Mouse (Mus musculus) brain, embryonic 18.5 days (tissue): ENCODE results near the gene Tnfaip8l1.

Experiments
- DNase-seq: peaks from one replicate; pipeline ENCODE4 v3.0.0-alpha.2; 2012; ENCODE audit warnings: low read depth, low spot score

The Tnfaip8l1 gene

DNA sequence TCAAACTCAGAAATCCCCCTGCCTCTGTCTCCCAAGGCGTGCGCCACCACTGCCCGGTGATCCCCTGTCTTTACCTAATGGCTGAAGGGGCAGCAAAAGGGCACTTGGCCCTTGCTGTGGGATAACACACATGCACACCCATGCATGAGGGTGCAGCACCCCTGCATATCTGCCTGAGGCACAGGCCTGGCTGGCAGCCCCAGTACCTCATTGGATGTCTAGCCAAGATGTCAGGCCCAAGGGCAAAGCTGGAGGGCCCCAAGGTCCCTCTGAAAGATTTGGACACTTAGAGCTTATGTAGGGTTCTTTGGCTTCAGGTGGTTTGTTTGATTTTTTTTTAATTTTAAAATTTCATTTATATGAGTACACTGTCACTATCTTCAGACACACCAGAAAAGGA lies 13.1 kb downstream of the Tnfaip8l1 start:
- DNase-seq = no peak

DNA sequence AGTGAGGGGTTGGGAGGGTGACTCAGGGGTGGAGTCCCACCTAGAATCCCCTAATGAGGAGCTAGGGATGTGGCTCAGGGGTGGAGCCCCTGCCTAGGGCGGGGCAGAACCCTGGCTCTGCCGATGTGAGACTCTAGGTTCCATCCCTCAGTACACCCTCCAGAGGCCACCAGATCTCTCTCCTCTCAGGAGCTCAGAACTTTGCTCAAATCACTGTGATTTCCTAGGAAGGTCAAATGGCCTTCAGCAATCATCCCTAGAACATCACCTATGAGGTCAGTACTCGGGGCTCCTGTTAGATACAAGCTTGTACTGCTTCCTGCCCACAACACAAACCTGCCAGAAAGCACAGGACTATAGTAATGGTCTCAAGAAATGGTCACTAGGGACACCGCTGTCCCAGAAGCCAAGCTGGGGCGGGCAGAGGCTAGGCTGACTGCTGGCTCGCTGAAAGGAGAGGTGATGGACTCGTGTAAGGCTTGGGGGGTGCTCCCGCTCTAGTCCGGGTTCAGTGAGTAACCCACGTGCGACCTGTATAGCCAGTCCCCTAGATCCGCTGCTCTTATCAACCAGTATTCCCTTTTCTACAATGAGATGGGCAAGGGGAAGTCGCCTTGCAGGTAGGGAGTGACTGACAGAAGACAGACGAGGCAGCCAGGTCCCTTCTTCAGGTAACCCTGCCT lies 20.8 kb downstream of the Tnfaip8l1 start:
- DNase-seq = no peak

DNA sequence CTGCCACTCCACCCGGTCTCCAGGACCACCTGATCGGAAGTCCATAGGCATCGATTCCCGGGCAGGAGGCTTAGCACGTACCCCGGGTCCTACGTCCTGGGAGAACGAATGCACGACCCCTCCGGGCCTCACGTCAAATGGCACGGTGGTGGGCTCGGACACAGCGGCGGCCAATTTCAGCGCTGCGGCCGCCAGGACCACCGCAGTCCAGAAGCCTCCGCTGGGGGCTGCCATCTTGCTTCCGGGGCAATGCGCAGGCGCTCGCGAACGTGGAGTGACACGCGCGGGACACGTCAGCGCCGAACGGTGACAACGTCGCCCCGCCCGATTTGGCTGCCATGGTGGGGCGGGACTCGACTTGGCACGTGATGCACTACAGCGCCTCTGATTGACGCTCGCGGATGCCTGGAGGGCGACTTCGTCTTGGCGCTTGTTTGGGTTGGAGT lies 21.4 kb downstream of the Tnfaip8l1 start, which contains the start of gene Mydgf:
Gene Mydgf, minus strand, starts transcription at position 263 of the 446 bp plus-strand sequence.
- peak; percentile 85 for DNase-seq

DNA sequence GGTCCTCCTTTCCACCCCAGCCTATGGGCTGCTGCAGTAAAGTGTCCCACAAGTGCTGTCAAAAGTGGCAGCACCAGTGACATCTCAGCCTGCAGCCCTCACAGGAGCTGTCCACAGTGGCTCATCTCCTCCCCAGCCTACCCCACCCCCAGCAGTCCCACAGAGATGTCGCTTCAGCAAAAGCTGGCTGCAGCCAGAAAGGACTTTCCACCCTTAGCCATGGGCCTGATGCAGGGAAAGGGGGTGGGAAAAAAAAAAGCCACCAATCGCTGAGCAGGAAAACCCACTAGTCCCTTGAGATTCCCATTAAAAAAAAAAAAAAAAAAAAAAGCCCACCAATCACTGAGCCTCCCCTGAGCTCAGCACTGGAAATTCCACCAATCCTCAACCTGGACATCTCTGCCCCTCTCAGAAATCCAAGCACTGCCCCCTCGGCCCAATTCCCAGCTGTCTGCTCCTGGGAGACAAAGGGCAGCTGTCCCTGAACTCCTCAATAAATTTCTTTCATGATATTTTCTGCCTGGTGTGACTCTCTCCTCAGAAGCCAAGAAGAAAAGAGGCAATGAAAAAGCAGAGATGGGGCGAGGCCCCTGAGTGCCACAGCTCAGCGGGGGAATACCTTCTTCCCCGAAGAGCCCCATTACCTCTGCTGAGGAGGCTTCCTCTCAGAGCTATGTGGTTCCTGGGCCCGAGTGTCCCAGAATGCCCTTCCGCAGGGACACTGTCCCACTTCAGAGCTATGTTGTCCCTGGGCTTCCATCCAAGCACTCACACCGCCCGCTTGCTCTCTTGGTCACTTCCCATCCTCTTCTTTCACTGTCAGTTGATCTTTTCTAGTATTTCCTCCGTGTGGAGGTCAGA lies 23.2 kb downstream of the Tnfaip8l1 start:
- no peak for DNase-seq

DNA sequence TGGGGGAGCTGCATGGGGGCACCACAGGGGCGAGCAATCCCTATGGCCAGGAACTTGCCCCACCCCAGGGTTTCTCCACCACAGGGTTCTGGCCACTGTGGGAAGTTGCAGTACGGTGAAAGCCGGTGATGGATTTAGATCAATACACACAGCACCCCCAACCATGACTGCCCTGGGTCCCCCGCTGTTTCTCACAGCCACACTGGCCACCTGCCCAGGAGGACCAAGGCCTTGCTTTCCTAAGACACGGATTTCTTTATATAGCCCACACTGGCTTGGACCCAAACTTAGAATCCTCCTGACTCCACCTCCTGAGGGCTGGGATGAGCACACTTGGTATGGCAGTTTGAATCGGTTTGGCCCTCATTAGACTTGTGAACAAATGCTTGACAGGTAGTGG lies 29.0 kb downstream of the Tnfaip8l1 start:
- DNase-seq = no peak

DNA sequence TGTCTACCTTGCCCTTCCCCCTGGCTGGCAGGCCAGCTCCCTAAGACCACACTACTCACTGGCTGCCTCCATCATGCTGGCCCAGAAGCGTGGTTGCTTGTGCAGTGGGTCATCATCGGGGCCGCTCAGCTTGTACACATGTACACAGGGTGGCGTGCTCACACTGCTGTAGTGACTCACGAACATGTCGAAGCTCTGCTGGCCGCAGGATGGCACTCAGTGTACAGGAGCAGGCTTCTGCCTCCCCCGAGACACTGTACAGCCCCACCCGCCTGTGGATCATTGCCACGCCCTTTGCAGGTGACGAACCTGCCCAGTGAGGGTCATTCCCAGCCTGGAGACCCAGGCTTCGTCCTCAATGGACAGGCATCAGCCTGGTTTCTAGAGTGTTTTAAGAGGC lies 32.1 kb downstream of the Tnfaip8l1 start:
- DNase-seq = no peak

DNA sequence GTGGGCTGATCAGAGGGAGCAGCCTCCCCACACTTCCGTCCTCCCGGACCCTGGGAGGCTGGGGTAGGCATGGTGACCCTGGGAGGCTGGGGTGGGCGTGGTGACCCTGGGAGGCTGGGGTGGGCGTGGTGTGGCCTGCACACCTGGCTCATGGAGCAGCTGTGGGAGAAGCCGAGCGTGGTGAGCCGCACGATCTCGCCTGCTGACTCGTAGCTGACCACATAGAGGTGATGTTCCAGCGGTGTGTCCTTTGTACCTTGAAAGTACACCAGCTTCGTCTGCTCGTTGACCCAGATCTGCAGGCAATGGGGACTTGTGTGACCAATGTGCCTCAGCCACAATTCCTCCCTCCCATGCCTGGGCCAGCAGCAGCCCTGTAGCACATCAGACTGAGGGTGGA lies 32.5 kb downstream of the Tnfaip8l1 start:
- DNase-seq = no peak

GRCm38 (mm10) chr17:56196860-56197259 lies 34.6 kb downstream of the Tnfaip8l1 start:
- no peak for DNase-seq

- no peak for DNase-seq
These were observed 38.3 kb downstream of the Tnfaip8l1 start for GRCm38 (mm10) chr17:56200586-56200985.

DNA sequence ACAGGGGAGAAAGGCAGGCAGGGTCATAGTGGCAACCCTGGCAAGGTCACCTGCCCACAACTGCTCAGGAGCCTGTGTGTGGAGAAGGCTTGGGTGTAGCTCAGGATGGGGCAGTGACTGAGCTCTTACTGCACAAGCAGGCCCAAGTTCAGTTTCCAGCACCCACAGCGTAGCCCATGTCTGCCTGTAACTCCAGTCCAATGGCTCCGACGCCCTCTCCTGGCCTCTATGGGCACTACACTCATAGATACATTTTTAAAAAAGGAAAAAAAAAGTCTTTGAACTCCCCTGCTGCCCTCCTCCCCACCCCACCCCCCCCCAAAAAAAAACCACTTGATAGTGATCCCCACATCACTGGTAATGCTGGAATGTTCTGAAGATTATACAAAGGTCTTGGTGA lies 39.4 kb downstream of the Tnfaip8l1 start:
- no peak for DNase-seq

GRCm38 (mm10) chr17:56202476-56202875 lies 40.2 kb downstream of the Tnfaip8l1 start:
- no peak for DNase-seq

DNA sequence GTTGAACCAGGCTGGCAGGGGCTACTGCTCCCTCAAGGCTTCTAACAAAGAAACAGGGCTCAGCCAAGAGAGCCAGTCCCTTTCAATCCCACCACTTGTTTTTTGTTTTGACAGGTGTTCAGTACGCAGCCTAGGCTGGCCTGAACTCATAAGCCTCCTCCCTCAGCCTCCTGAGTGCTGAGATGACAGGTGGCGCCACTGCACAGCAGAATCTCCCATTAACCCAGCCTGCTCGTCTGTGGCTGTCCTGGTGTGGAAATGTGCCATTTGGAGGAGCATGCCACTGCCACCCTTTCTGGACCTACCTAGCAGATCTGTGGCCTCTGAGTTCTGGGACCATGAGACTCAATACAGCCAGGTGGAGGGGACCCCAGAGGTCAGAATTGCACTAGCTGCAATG lies 41.5 kb downstream of the Tnfaip8l1 start:
- no peak for DNase-seq

- DNase-seq = no peak
These were observed 44.1 kb downstream of the Tnfaip8l1 start for GRCm38 (mm10) chr17:56206276-56206884.

- DNase-seq = no peak
These were observed 44.9 kb downstream of the Tnfaip8l1 start for GRCm38 (mm10) chr17:56206986-56207674.

DNA sequence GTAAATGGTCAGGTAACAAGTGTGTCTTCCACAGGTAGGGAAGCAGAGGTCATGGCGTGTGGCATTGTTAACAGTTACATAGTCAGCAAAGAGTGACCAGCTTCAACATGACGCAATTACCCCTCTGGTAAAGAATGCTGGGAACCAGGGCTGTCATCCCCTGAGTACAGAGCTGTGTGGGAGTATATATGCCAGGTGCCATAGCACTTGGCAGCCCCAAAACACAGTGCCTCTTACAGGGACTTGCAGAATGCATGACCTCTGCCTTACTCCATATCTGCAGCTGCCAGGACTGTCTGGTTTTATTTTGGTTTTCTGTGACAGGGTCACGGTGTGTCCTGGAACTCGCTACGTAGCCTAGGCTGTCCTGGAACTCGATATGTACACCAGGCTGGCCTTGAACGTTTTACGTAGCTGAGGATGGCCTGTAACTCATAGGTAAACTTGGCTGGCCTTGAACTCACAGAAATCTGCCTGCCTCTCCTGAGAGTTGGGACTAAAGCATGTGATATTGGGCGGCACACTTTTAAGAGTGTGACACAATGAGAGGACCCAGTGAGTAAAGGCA lies 45.8 kb downstream of the Tnfaip8l1 start:
- no peak for DNase-seq

DNA sequence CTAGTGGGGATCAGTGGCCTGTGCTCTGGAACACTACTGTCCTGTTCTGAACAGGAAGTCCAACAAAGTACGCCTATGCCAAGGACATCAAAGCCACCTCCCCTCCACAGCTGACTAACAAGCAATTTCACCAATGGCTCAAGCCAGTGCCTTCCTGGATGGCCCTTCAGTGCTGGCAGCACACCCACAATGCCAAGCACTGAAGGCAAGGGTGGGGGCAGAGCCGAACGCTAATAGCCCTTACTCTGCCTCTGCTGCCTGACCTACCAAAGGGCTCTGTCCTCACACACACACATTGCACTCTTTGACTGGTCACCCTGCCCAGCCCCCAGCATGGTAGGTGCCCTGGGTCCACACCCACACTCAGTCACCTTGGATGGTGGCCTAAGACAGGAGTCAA lies 46.5 kb downstream of the Tnfaip8l1 start:
- no peak for DNase-seq

- DNase-seq = no peak
These were observed 48.8 kb downstream of the Tnfaip8l1 start for GRCm38 (mm10) chr17:56211090-56211489.

DNA sequence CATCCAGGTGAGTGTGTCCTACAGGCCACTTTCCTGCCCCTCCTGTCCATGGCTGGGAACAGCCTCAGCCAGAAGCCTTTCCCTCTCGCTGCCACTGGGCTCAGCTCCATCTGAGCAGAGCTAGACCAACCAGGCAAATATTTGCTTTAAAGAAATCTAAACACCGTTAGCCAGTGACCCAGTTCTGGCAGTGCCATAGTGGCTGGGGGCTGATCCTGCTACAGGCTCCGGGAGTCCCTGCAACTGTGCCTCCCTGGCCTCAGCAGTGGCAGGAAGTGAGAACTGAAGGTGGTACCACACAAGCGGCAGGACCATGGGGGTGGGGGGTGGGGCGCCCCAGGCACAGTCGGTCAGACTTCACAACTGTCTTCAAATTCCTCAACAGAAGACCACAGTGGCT lies 50.4 kb downstream of the Tnfaip8l1 start:
- DNase-seq = no peak

DNA sequence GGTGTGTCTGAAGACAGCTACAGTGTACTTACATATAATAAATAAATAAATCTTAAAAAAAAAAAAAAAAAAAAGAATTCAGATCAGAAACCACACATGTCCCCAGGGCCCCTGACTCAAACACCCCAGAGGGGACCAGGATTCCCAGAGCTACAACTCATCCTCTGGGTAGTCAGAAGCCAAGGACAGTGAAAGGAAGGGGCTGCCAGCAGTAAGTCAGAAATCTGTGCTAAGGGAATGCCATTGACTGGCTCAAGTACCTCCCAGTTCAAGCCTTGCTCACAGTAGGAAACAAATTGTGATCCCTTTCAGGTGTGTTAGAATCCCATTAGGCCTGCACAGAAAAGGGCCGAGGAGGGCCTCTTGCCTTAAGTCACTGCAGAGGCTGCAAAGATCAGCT lies 52.0 kb downstream of the Tnfaip8l1 start:
- no peak for DNase-seq

DNA sequence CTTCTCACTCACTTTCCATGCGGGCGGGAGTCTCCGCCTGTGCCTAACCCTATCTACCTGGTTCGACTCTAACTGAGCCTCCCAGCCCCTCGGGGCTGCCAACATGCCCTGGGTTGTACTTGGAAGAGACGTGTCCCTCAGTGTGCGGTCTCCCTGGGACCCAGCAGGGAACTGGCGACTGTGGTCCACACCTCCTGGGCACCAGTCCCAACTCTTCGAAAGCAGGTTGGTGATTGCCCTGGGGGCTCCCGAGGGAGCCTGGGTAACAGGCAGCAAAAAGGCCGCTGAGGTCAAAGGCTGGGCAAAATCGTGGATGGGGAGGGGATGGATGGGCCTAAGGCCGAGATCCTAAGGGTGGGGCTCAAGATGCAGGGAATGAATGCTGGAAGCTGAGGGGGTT lies 55.4 kb downstream of the Tnfaip8l1 start:
- no peak for DNase-seq

- DNase-seq = peak; percentile 94
These were observed 56.3 kb downstream of the Tnfaip8l1 start, which contains the start of gene Dpp9 for GRCm38 (mm10) chr17:56218377-56219191. TSS of gene Dpp9 (minus strand) at chr17:56218905.
